In genomic region chr7:92715055-92715454, GRCm38 (mm10) we compare ENCODE assay signal across 21 mouse cellular contexts. TPM values are rescaled to one million over a fixed set of nuclear protein-coding genes. Genes with fewer than 3 reads are reported as not detected.
DNase-seq lines count a peak whose midpoint lies in the region; ATAC-seq and TF ChIP-seq lines count a peak whose summit lies in the region.
"Had no signal": no experiment of that assay in that cellular context is flagged by ENCODE, and none has a peak within 500 bp of the region (broad histone marks: within the 10 kb centered on the region; RNA-seq: fewer than 3 reads in every experiment).

No protein-coding gene starts in this region.

- no peak overlapping the region for H3K4me2 ChIP-seq in CH12.LX (ENCODE audit: insufficient read depth, low read depth, poor library complexity, severe bottlenecking)
- H3K4me2 ChIP-seq: embryonic facial prominence, embryonic 12.5 days; forebrain, embryonic 15.5 days; heart, embryonic 12.5 days; hindbrain, embryonic 14.5 days had no signal

- H3K79me2 ChIP-seq in CH12.LX (replicated peaks; ENCODE audit: control insufficient read depth, extremely low read depth, insufficient read depth, poor library complexity, severe bottlenecking): no peaks in the 10 kb centered on the region

- no peaks in the 10 kb centered on the region for H3K9me3 ChIP-seq in CH12.LX (replicated peaks; ENCODE audit: low read length)
- H3K9me3 ChIP-seq in embryonic facial prominence, embryonic 10.5 days: no peaks in the 10 kb centered on the region; the same call in 1 of the 2 replicates
- H3K9me3 ChIP-seq: embryonic facial prominence, embryonic 12.5 days; forebrain, embryonic 15.5 days; hindbrain, embryonic 10.5 days had no signal

- H3K27ac ChIP-seq in CH12.LX (ENCODE audit: insufficient read depth, low read depth): no peak overlapping the region
- no peak overlapping the region for H3K27ac ChIP-seq in embryonic facial prominence, embryonic 10.5 days (replicated peaks)
- H3K27ac ChIP-seq: embryonic facial prominence, embryonic 12.5 days; forebrain, embryonic 15.5 days; hindbrain, embryonic 10.5 days; hindbrain, embryonic 14.5 days had no signal

- 83% methylated on average over 1 of the region's 1 CpGs for WGBS in embryonic facial prominence, embryonic 10.5 days

- in situ Hi-C loops in CH12.LX (cut with MboI; ENCODE audit: low pct_ligation_motif_present, low pct_unique_long_range_greater_than_20kb, low sequenced_read_pairs): no loop called here

- dilution Hi-C loops in CH12.LX (cut with MboI; ENCODE audit: extremely low pct_ligation_motif_present, extremely low pct_unique_long_range_greater_than_20kb, low sequenced_read_pairs): no loop called here

- no peak for TF ChIP-seq CTCF in CH12.LX (conservative IDR thresholded peaks at IDR 0.05 in 1 of 2, IDR thresholded peaks at IDR 0.05 in 1 of 2; ENCODE audit: low read depth in 2 of 2, low read length in 2 of 2)

- no peak for TF ChIP-seq RAD21 in CH12.LX (IDR thresholded peaks at IDR 0.05; ENCODE audit: low read depth, low read length)

- TF ChIP-seq POLR2A in CH12.LX (IDR thresholded peaks at IDR 0.05; ENCODE audit: low read depth, low read length): no peak

- TF ChIP-seq EP300 in CH12.LX (IDR thresholded peaks at IDR 0.05; ENCODE audit: low read length): no peak

- no peak overlapping the region for H3K4me3 ChIP-seq in CH12.LX (replicated peaks in 1 of 3; ENCODE audit: low read depth in 2 of 3, low read length in 2 of 3, poor library complexity in 1 of 3)
- no peak overlapping the region for H3K4me3 ChIP-seq in embryonic facial prominence, embryonic 10.5 days
- H3K4me3 ChIP-seq: embryonic facial prominence, embryonic 12.5 days; forebrain, embryonic 15.5 days; heart, embryonic 12.5 days; hindbrain, embryonic 10.5 days had no signal

- H3K9ac ChIP-seq in CH12.LX (ENCODE audit: insufficient read depth, low read depth): no peak overlapping the region
- H3K9ac ChIP-seq: embryonic facial prominence, embryonic 12.5 days; forebrain, embryonic 15.5 days; heart, embryonic 12.5 days; hindbrain, embryonic 14.5 days had no signal

- 0 out of 2 replicates have a peak, but pooled peaks have one; percentile 20 for ATAC-seq in common myeloid progenitor, adult 5-6 weeks (replicated peaks; ENCODE audit: low read depth, poor library complexity, severe bottlenecking)
- 0 out of 2 replicates have a peak, but pooled peaks have one; percentile 36 for ATAC-seq in megakaryocyte progenitor cell, adult 5-6 weeks (replicated peaks; ENCODE audit: poor library complexity)
- no peak for ATAC-seq in megakaryocyte-erythroid progenitor cell, adult 5-6 weeks (replicated peaks; ENCODE audit: low FRiP score, low TSS enrichment, poor library complexity, severe bottlenecking)
- ATAC-seq: CD4-positive, CD25-positive, alpha-beta regulatory T cell, adult 4 months; forebrain, embryonic 15.5 days; intestine, embryonic 16.5 days; Patski had no signal

- no peaks in the 10 kb centered on the region for H3K36me3 ChIP-seq in CH12.LX (replicated peaks in 1 of 2; ENCODE audit: control insufficient read depth in 1 of 2, insufficient read depth in 1 of 2, low read length in 1 of 2)
- H3K36me3 ChIP-seq in embryonic facial prominence, embryonic 10.5 days (replicated peaks): no peaks in the 10 kb centered on the region
- H3K36me3 ChIP-seq: embryonic facial prominence, embryonic 12.5 days; forebrain, embryonic 15.5 days; heart, embryonic 12.5 days; hindbrain, embryonic 10.5 days had no signal

- no peaks in the 10 kb centered on the region for H3K27me3 ChIP-seq in CH12.LX (replicated peaks)
- H3K27me3 ChIP-seq in embryonic facial prominence, embryonic 10.5 days (replicated peaks; ENCODE audit: low read depth, poor library complexity, severe bottlenecking): no peaks in the 10 kb centered on the region
- H3K27me3 ChIP-seq: embryonic facial prominence, embryonic 12.5 days; forebrain, embryonic 15.5 days; heart, embryonic 12.5 days had no signal

- peaks cover 2 to 3% of the 10 kb centered on the region in 2 experiments; a peak in 1 of 4 replicates for H3K4me1 ChIP-seq in CH12.LX (ENCODE audit: control insufficient read depth in 1 of 2, insufficient read depth in 2 of 2)
- H3K4me1 ChIP-seq in embryonic facial prominence, embryonic 10.5 days: no peaks in the 10 kb centered on the region
- H3K4me1 ChIP-seq: embryonic facial prominence, embryonic 12.5 days; forebrain, embryonic 15.5 days; heart, embryonic 12.5 days; hindbrain, embryonic 10.5 days had no signal

- DNase-seq in 3134 (ENCODE audit: extremely low read depth, insufficient read length, low spot score) (peak; percentile 63), CH12.LX (ENCODE audit: extremely low read depth) (peak; percentile 45)
- DNase-seq in embryonic facial prominence, embryonic 10.5 days (ENCODE audit: low spot score): no peak
- DNase-seq in lung, postnatal 4 days: no peak
- no peak for DNase-seq in kidney, postnatal 14 days
- DNase-seq: adrenal gland, adult 8-10 months; B cell, adult 2 months; cerebellum, adult 18-20 months; cerebellum, adult 9-11 months; embryo, embryonic 11 days had no signal

TF ChIP-seq in CH12.LX, 34 proteins besides CTCF, POLR2A, EP300 and RAD21:
- no peak for TF ChIP-seq MAZ (IDR thresholded peaks at IDR 0.05; ENCODE audit: low read depth, low read length)
- no peak for TF ChIP-seq TBP (conservative IDR thresholded peaks at IDR 0.05; ENCODE audit: low read depth, low read length)
- no peak for TF ChIP-seq MAFK (IDR thresholded peaks at IDR 0.05; ENCODE audit: insufficient replicate concordance, low read length)
- TF ChIP-seq MEF2A (IDR thresholded peaks at IDR 0.05; ENCODE audit: borderline replicate concordance, low read depth, low read length): no peak
- no peak for TF ChIP-seq TCF12 (IDR thresholded peaks at IDR 0.05; ENCODE audit: low read depth, low read length)
- no peak for TF ChIP-seq PAX5 (IDR thresholded peaks at IDR 0.05; ENCODE audit: low read length)
- TF ChIP-seq CHD1 (IDR thresholded peaks at IDR 0.05; ENCODE audit: low read depth, low read length): no peak
- TF ChIP-seq NELFE (IDR thresholded peaks at IDR 0.05; ENCODE audit: low read depth, low read length): no peak
- TF ChIP-seq SIN3A (IDR thresholded peaks at IDR 0.05; ENCODE audit: low read length): no peak
- TF ChIP-seq ZMIZ1 (IDR thresholded peaks at IDR 0.05; ENCODE audit: low read depth, low read length): no peak

RNA-seq across cellular contexts. Expression of gene Rab30, which starts 26.3 kb away (rescaled TPM):
- total RNA-seq in CH12.LX (2012; rRNA removed): 39.1 and 48.5 TPM in 2 replicates
- total RNA-seq in CH12.LX (2014; rRNA removed): 99.7 and 105 TPM in 2 replicates
- polyA plus RNA-seq in CH12.LX (2012; ENCODE audit: insufficient read length, low read depth): 66.2 and 68.5 TPM in 2 replicates
- total RNA-seq in common myeloid progenitor, adult 5-6 weeks (2017): 0.24 and 1.8 TPM in 2 replicates
- total RNA-seq in megakaryocyte progenitor cell, adult 5-6 weeks (2015): 0.81 and 0.90 TPM in 2 replicates
- 0.08 and 0.41 TPM in 2 replicates for total RNA-seq in megakaryocyte progenitor cell, adult 5-6 weeks (2017)
- 9.1 and 12.3 TPM in 2 replicates for polyA plus RNA-seq in embryonic facial prominence, embryonic 10.5 days (2016; fragmentation: Nextera tagmentation; extraction: Ambion mirVana)
- 0.46 and 0.67 TPM in 2 replicates for total RNA-seq in megakaryocyte-erythroid progenitor cell, adult 5-6 weeks (2014; fragmentation: Nextera tagmentation)
- total RNA-seq in megakaryocyte-erythroid progenitor cell, adult 5-6 weeks (2017): 0.28 and 3.6 TPM in 2 replicates

RNA-seq across cellular contexts. Expression of gene Pcf11, which starts 45.3 kb away (rescaled TPM):
- 29.2 and 30.5 TPM in 2 replicates for total RNA-seq in CH12.LX (2012; rRNA removed)
- 30.0 and 32.7 TPM in 2 replicates for total RNA-seq in CH12.LX (2014; rRNA removed)
- 36.1 and 37.2 TPM in 2 replicates for polyA plus RNA-seq in CH12.LX (2012; ENCODE audit: insufficient read length, low read depth)
- 97.9 and 112 TPM in 2 replicates for total RNA-seq in common myeloid progenitor, adult 5-6 weeks (2017)
- 89.8 and 91.8 TPM in 2 replicates for total RNA-seq in megakaryocyte progenitor cell, adult 5-6 weeks (2015)
- total RNA-seq in megakaryocyte progenitor cell, adult 5-6 weeks (2017): 59.3 and 71.4 TPM in 2 replicates
- polyA plus RNA-seq in embryonic facial prominence, embryonic 10.5 days (2016; fragmentation: Nextera tagmentation; extraction: Ambion mirVana): 18.4 and 20.6 TPM in 2 replicates
- 57.2 and 68.1 TPM in 2 replicates for total RNA-seq in megakaryocyte-erythroid progenitor cell, adult 5-6 weeks (2014; fragmentation: Nextera tagmentation)
- 79.8 and 98.4 TPM in 2 replicates for total RNA-seq in megakaryocyte-erythroid progenitor cell, adult 5-6 weeks (2017)

Comparison
In these comparisons a context has a peak if more than half of its experiments do, and no peak if none do; other contexts are left out.
1. DNase-seq: peak in 3134 (single experiment) and CH12.LX (single experiment); none in embryonic facial prominence, embryonic 10.5 days (single experiment), lung, postnatal 4 days (0 of 2) and kidney, postnatal 14 days (single experiment).
2. RNA of gene Rab30, which starts 26.3 kb away (total RNA-seq): 39.1 to 105 TPM in CH12.LX; 0.24 to 1.8 TPM in common myeloid progenitor, adult 5-6 weeks, 0.08 to 0.90 TPM in megakaryocyte progenitor cell, adult 5-6 weeks and 0.28 to 3.6 TPM in megakaryocyte-erythroid progenitor cell, adult 5-6 weeks; every median in the first group is over 4 times any median in the second.